Mouse (Mus musculus): Measurements from ENCODE around the gene Olfr419. TPM values are rescaled to one million over a fixed set of nuclear protein-coding genes. Genes with fewer than 3 reads are reported as not detected.

The Olfr419 gene
- polyA plus RNA-seq (2011; ENCODE audit: insufficient read depth, insufficient read length, low read depth, missing spikeins) = not detected in 2 replicates

DNA sequence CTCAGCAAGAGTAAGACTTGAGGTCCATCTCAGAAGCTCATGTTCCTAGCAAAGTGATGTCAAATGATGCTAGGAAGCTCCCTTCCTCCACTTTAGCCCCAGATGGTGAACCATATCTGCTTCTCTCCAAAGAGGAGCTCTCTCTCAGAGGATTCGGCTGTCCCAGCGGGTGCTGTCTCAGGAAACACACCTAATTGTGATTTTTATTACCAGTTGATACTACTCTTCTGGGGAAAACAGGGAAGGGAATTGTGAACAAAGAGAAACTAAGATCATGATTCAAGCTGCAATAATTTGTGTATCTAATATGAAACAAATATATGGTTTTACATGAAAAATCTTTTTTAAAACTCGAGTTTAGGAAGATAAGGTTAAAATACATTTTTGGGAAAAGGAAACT lies at the start of gene Olfr419:
Gene Olfr419 (minus strand): TSS at position 101 of the 400 bp plus-strand sequence.
- no peak within 1 kb of the TSS for H3K27ac ChIP-seq (ENCODE audit: insufficient read depth, low read length)
- no peak within 1 kb of the TSS for H3K9ac ChIP-seq (ENCODE audit: low read depth, poor library complexity, severe bottlenecking)
- TF ChIP-seq POLR2A (IDR thresholded peaks at IDR 0.05; ENCODE audit: insufficient read depth, low read length) = no peak
- TF ChIP-seq CTCF (IDR thresholded peaks at IDR 0.05; ENCODE audit: low read depth, low read length) = no peak
- no peak for TF ChIP-seq EP300 (IDR thresholded peaks at IDR 0.05; ENCODE audit: insufficient read depth, low read depth, low read length)
- H3K27me3 ChIP-seq (ENCODE audit: control insufficient read depth, insufficient read depth, low read length, poor library complexity, severe bottlenecking) = no peaks in the 10 kb centered on the region
- H3K4me3 ChIP-seq (ENCODE audit: low read depth, low read length) = no peak within 1 kb of the TSS
- no peaks in the 10 kb centered on the region for H3K4me1 ChIP-seq (ENCODE audit: control insufficient read depth, insufficient read depth, low read length)
- H3K9me3 ChIP-seq (replicated peaks; ENCODE audit: control insufficient read depth, insufficient read depth, low read length, poor library complexity, severe bottlenecking) = no peaks in the 10 kb centered on the region
- H3K36me3 ChIP-seq (ENCODE audit: control insufficient read depth, insufficient read depth, low read length, poor library complexity, severe bottlenecking) = no peaks in the 10 kb centered on the region

DNA sequence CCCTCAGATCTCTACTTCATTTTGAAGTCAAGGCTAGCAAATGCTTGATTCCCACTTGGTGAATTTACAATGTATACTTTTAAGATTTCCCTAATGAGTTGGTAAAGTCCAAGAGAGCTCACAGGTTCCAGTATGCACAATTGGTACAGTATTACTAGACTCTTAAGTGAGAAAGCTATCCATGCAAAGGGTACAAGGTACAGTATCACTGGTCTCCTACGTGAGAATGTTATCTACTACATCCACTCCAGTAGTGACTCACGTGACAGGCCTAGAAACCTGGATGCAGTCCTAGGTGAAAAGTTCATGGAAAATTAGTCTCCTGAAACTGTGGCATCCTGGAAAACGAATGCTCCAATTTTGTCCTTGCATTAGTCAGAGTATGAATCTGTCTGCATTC lies 18.8 kb upstream of the Olfr419 start:
- Histone ChIP-seq H3K27me3 (ENCODE audit: control insufficient read depth, insufficient read depth, low read length, poor library complexity, severe bottlenecking) (no peaks in the 10 kb centered on the region; the same call in 1 of the 2 replicates), H3K36me3 (ENCODE audit: control insufficient read depth, insufficient read depth, low read length, poor library complexity, severe bottlenecking) (no peaks in the 10 kb centered on the region), H3K4me3 (ENCODE audit: low read depth, low read length) (no peak overlapping the region), H3K27ac (ENCODE audit: insufficient read depth, low read length) (no peak overlapping the region), H3K9me3 (replicated peaks; ENCODE audit: control insufficient read depth, insufficient read depth, low read length, poor library complexity, severe bottlenecking) (no peaks in the 10 kb centered on the region), H3K9ac (ENCODE audit: low read depth, poor library complexity, severe bottlenecking) (no peak overlapping the region), H3K4me1 (ENCODE audit: control insufficient read depth, insufficient read depth, low read length) (no peaks in the 10 kb centered on the region)
- no peak for TF ChIP-seq EP300 (IDR thresholded peaks at IDR 0.05; ENCODE audit: insufficient read depth, low read depth, low read length)
- no peak for TF ChIP-seq POLR2A (IDR thresholded peaks at IDR 0.05; ENCODE audit: insufficient read depth, low read length)
- TF ChIP-seq CTCF (IDR thresholded peaks at IDR 0.05; ENCODE audit: low read depth, low read length) = no peak

DNA sequence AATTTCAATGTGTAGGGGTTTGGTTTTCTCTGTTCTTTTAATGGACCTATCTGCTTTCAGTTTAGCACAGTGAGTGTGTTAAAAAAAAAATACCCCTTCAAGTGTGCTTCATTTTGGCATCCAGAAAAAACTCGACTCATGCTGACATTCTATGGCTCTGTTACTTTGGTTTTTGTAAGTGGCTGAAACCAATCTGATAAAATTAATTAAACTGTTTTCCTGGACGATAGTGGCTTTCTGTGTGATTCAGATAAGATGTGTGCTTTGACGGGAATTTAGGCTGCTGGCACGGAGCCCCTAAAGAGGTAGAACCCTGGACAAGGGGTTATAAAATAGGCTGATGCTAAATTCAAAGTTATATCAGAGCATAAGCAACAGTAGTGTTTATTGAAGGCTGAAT lies 17.3 kb upstream of the Olfr419 start:
- no peaks in the 10 kb centered on the region; the same call in 1 of the 2 replicates for H3K27me3 ChIP-seq (ENCODE audit: control insufficient read depth, insufficient read depth, low read length, poor library complexity, severe bottlenecking)
- no peaks in the 10 kb centered on the region for H3K9me3 ChIP-seq (replicated peaks; ENCODE audit: control insufficient read depth, insufficient read depth, low read length, poor library complexity, severe bottlenecking)
- no peaks in the 10 kb centered on the region for H3K36me3 ChIP-seq (ENCODE audit: control insufficient read depth, insufficient read depth, low read length, poor library complexity, severe bottlenecking)
- no peak overlapping the region for H3K9ac ChIP-seq (ENCODE audit: low read depth, poor library complexity, severe bottlenecking)
- no peak overlapping the region for H3K4me3 ChIP-seq (ENCODE audit: low read depth, low read length)
- no peaks in the 10 kb centered on the region for H3K4me1 ChIP-seq (ENCODE audit: control insufficient read depth, insufficient read depth, low read length)
- no peak overlapping the region for H3K27ac ChIP-seq (ENCODE audit: insufficient read depth, low read length)
- no peak for TF ChIP-seq POLR2A (IDR thresholded peaks at IDR 0.05; ENCODE audit: insufficient read depth, low read length)
- no peak for TF ChIP-seq CTCF (IDR thresholded peaks at IDR 0.05; ENCODE audit: low read depth, low read length)
- no peak for TF ChIP-seq EP300 (IDR thresholded peaks at IDR 0.05; ENCODE audit: insufficient read depth, low read depth, low read length)

DNA sequence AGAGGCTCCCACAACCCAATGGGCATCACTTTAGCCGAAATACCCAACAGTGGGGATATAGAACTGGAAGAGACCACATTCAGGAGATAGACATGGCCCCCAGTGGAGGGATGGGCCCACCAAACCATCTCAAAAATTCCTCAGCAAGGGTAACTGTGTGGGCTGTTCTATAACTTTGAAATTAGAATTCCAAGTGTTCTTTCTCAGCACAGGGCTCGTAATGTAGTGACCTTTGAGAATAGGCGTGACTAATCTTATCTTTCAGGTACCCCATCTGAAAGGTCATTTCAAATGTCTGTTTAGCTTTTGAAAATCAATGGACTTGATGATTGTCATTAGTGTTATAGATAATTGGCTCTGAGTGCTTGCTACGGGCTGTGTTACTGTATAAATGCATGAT lies 16.0 kb upstream of the Olfr419 start:
- H3K36me3 ChIP-seq (ENCODE audit: control insufficient read depth, insufficient read depth, low read length, poor library complexity, severe bottlenecking) = no peaks in the 10 kb centered on the region

DNA sequence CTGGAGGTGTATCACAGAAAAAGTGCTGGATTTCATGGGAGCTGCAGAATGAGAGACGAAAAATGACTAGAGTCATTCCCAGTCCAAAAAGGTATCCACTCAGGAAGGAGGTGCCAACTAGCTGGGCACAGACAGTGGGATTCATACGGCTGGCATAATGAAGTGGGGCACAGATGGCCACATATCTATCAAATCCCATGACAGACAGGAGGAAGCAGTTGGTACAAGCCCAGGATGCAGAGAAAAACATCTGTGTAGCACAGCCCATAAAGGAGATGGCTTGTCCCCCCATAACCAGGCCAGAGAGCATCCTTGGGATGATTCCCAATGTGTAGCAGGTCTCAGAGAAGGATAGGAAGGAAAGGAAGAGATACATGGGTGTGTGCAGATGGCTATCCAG lies 1.5 kb downstream of the Olfr419 start:
- Histone ChIP-seq H3K4me1 (ENCODE audit: control insufficient read depth, insufficient read depth, low read length) (no peaks in the 10 kb centered on the region), H3K27me3 (ENCODE audit: control insufficient read depth, insufficient read depth, low read length, poor library complexity, severe bottlenecking) (no peaks in the 10 kb centered on the region), H3K36me3 (ENCODE audit: control insufficient read depth, insufficient read depth, low read length, poor library complexity, severe bottlenecking) (no peaks in the 10 kb centered on the region; the same call in 1 of the 2 replicates), H3K27ac (ENCODE audit: insufficient read depth, low read length) (no peak overlapping the region), H3K9ac (ENCODE audit: low read depth, poor library complexity, severe bottlenecking) (no peak overlapping the region), H3K9me3 (replicated peaks; ENCODE audit: control insufficient read depth, insufficient read depth, low read length, poor library complexity, severe bottlenecking) (no peaks in the 10 kb centered on the region), H3K4me3 (ENCODE audit: low read depth, low read length) (no peak overlapping the region)
- TF ChIP-seq EP300 (IDR thresholded peaks at IDR 0.05; ENCODE audit: insufficient read depth, low read depth, low read length) (no peak), POLR2A (IDR thresholded peaks at IDR 0.05; ENCODE audit: insufficient read depth, low read length) (no peak), CTCF (IDR thresholded peaks at IDR 0.05; ENCODE audit: low read depth, low read length) (no peak)

More for the DNA sequence above, 16.0 kb upstream of the Olfr419 start:
- no peak overlapping the region for H3K4me3 ChIP-seq (ENCODE audit: low read depth, low read length)
- H3K4me1 ChIP-seq (ENCODE audit: control insufficient read depth, insufficient read depth, low read length) = no peaks in the 10 kb centered on the region
- TF ChIP-seq EP300 (IDR thresholded peaks at IDR 0.05; ENCODE audit: insufficient read depth, low read depth, low read length) (no peak), POLR2A (IDR thresholded peaks at IDR 0.05; ENCODE audit: insufficient read depth, low read length) (no peak), CTCF (IDR thresholded peaks at IDR 0.05; ENCODE audit: low read depth, low read length) (no peak)
- no peaks in the 10 kb centered on the region for H3K9me3 ChIP-seq (replicated peaks; ENCODE audit: control insufficient read depth, insufficient read depth, low read length, poor library complexity, severe bottlenecking)
- H3K9ac ChIP-seq (ENCODE audit: low read depth, poor library complexity, severe bottlenecking) = no peak overlapping the region
- H3K27ac ChIP-seq (ENCODE audit: insufficient read depth, low read length) = no peak overlapping the region
- H3K27me3 ChIP-seq (ENCODE audit: control insufficient read depth, insufficient read depth, low read length, poor library complexity, severe bottlenecking) = no peaks in the 10 kb centered on the region; the same call in 1 of the 2 replicates

DNA sequence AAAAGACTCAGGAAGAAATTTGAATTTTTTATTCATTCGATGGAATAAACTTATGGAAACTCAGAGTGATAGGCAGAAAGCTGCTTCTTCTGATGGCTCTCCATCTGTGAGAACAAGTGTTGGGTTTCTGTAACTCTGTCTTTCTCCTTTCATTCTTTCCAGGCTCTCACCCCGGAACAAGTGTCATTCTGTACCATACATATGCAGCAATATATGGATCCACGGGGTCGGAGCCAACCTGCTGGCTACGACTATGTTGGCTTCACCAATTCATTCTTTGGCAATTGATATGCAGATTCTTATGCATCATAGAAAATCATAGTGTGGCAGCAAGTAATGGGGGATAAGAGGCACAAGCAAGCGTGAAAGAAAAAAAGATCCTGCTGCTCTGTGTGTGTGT lies 4.7 kb downstream of the Olfr419 start:
- Histone ChIP-seq H3K36me3 (ENCODE audit: control insufficient read depth, insufficient read depth, low read length, poor library complexity, severe bottlenecking) (no peaks in the 10 kb centered on the region; the same call in 1 of the 2 replicates), H3K9ac (ENCODE audit: low read depth, poor library complexity, severe bottlenecking) (no peak overlapping the region), H3K27ac (ENCODE audit: insufficient read depth, low read length) (no peak overlapping the region), H3K4me3 (ENCODE audit: low read depth, low read length) (no peak overlapping the region), H3K9me3 (replicated peaks; ENCODE audit: control insufficient read depth, insufficient read depth, low read length, poor library complexity, severe bottlenecking) (no peaks in the 10 kb centered on the region), H3K4me1 (ENCODE audit: control insufficient read depth, insufficient read depth, low read length) (no peaks in the 10 kb centered on the region), H3K27me3 (ENCODE audit: control insufficient read depth, insufficient read depth, low read length, poor library complexity, severe bottlenecking) (no peaks in the 10 kb centered on the region)
- no peak for TF ChIP-seq CTCF (IDR thresholded peaks at IDR 0.05; ENCODE audit: low read depth, low read length)
- TF ChIP-seq EP300 (IDR thresholded peaks at IDR 0.05; ENCODE audit: insufficient read depth, low read depth, low read length) = no peak
- no peak for TF ChIP-seq POLR2A (IDR thresholded peaks at IDR 0.05; ENCODE audit: insufficient read depth, low read length)

Data from ES-Bruce4 (cell line).